Mouse (Mus musculus) left cerebral cortex, postnatal 25 days (tissue): ENCODE measurements around the gene Pfpl. TPM values are rescaled to one million over a fixed set of nuclear protein-coding genes. Genes with fewer than 3 reads are reported as not detected.

Experiments
- DNase-seq, 2 experiments: peaks; one replicate each; pipeline ENCODE4 v3.0.0; 2022; ENCODE audit warnings: low spot score in 2 of 2, mixed read lengths in 1 of 2
- intact Hi-C: fragments of 180-260 bp; cut with DNase I; formaldehyde crosslinking; loops from one replicate; pipeline ENCODE4 v1.15.1; 2025
- total RNA-seq, 2 experiments: library from RNA; stranded (reverse); gene quantifications; 2 replicates each; pipeline ENCODE4 v1.2.3; 2021

Pfpl gene
- total RNA-seq, 2 experiments from 2014 or later, result not detected

DNA sequence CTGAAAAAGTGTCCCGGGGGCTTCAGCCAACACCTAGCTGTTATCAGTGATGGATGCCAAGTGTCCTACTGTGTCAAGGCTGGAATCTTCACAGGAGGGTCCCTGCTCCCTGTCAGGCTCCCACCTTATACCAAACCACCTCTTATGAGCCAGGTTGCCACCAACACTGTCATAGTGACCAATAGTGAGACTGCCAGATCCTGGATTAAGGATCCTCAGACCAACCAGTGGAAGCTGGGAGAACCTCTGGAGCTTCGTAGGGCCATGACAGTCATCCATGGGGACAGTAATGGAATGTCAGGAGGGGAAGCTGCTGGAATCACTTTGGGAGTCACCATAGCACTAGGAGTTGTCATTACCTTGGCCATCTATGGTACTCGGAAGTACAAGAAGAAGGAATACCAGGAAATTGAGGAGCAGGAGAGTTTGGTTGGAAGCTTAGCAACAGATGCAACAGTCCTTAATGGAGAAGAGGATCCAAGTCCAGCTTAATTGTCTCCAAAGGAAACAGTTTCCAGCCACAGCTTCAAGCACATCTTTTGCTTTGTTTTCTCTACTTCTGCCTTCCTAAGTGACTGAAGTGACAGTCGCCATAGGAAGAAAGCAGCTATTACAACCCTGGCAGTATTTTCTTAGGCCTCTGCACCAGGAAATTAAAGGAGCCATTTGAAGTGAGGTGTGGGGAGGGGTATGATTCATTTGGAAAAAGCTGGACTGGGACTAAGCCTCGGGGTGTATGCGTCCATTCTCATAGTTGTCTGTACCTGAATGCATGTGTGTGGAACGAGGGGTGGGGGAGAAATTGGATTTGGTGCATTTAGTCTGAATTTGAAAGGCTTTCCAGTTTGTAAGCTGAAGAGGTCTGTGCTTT is 35.4 kb downstream of the Pfpl start:
- intact Hi-C loops, result no loop called here
- no peak for DNase-seq

GRCm38 (mm10) chr19:12463722-12464035 is 36.0 kb downstream of the Pfpl start:
- DNase-seq, result no peak
- intact Hi-C loops, result loop anchor here (2.0 kb wide), 1 partner anchor 29 kb away; no protein-coding TSS in a partner anchor

DNA sequence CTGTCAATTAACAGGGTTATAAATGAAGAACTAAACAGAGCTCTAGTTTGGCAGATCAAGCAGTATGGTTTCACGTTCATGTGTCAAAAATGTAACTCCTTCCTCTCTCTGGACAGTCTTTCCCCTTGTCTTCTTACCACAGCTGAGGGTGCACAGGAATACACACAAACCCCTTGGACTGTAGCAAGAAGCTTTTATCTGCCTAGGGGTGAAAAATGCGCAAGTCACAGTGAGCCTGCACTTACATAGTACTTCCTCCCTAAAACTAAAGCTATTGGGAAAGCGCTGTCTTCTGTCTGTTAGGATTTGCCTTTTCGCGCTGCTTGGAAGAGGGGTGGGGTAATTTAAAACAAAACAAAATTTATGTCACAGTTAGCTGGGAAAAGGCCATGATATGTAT is 36.4 kb downstream of the Pfpl start:
- no peak for DNase-seq
- intact Hi-C loops, result loop anchor here (2.0 kb wide), 1 partner anchor 29 kb away; no protein-coding TSS in a partner anchor

DNA sequence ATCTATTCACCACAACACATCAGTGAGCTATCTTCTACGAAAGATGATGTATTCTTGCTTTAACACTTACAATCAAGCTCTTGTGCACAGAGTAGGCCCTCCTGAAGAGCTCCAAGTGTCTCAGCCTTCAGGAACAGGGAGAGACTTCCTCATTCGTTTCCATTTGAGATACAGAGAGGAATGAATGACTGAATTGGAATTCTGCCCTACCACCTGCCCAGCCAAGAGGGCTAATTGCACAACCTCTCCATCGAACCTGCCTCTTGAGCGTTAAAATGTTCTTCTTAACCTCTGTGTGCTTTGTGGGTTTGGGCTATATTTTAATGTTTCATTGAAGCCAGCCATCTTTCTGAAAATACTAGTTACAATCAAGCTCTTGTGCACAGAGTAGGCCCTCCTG is 37.0 kb downstream of the Pfpl start:
- intact Hi-C loops, result loop anchor here (2.0 to 5.0 kb wide), 3 partner anchors 30 to 108 kb away; partner anchors contain the start of gene Dtx4
- no peak for DNase-seq

GRCm38 (mm10) chr19:12465530-12466144 is 37.9 kb downstream of the Pfpl start:
- DNase-seq, result no peak
- intact Hi-C loops, result loop anchor here (2.0 to 5.0 kb wide), 3 partner anchors 31 to 107 kb away; partner anchors contain the start of gene Dtx4

GRCm38 (mm10) chr19:12466204-12466603 is 38.5 kb downstream of the Pfpl start:
- DNase-seq, result peak; percentile 74 to 79
- intact Hi-C loops, result loop anchor here (5.0 kb wide), 2 partner anchors 36 to 106 kb away; partner anchors contain the start of gene Dtx4

- intact Hi-C loops, result loop anchor here (5.0 kb wide), 2 partner anchors 35 to 105 kb away; partner anchors contain the start of gene Dtx4
Measured at GRCm38 (mm10) chr19:12467436-12467835, 39.7 kb downstream of the Pfpl start.

DNA sequence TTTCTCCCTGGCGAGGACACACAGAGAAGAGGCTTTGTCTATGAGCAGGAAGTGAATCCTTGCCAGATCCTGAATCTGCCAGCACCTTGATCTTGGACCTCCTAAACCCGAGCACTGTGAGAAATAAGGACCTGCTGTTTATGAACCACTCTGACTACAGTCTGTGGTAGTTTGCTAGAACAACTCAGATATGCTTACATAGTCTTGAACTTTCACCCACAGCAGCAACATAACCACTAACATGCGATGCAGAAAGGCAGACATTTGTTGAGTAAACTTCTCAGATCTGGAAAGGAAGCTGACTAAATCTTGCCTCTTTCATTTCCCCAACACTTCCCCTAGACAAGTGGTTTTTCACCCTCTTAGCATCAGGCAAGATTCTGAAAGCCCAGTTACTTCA is 44.2 kb downstream of the Pfpl start:
- DNase-seq, result no peak
- intact Hi-C loops, result no loop called here

More at GRCm38 (mm10) chr19:12467436-12467835, 39.7 kb downstream of the Pfpl start:
- peak in 1 of 2 experiments; percentile 21 for DNase-seq

- intact Hi-C loops, result no loop called here
- DNase-seq, result no peak
Measured at GRCm38 (mm10) chr19:12472381-12472976, 44.8 kb downstream of the Pfpl start.

DNA sequence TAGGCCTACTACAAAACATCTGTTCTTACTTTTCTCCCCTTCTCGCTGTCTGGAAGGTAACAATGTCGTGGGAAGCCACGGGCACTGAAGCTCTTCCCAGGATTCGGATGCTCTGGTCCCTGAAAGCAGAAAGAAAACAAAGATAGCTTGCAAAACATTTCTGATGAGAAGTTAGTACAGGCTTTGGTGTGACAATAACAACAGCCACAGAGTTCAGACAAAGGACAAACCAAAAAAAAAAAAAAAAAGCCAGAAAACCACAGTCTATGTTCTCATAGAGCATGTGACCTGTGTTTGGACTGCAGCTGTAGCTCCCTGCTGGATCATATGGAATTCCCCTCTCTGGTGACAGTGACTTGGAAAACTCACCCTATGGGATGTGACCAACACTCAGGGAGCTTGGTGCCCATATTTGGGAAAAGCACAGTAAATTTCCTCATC is 45.5 kb downstream of the Pfpl start:
- intact Hi-C loops, result no loop called here
- DNase-seq, result no peak

GRCm38 (mm10) chr19:12473951-12474350 is 46.2 kb downstream of the Pfpl start:
- no peak for DNase-seq
- intact Hi-C loops, result no loop called here

GRCm38 (mm10) chr19:12475380-12476250 is 47.9 kb downstream of the Pfpl start:
- peak; percentile 87 to 96 for DNase-seq
- intact Hi-C loops, result no loop called here

GRCm38 (mm10) chr19:12476721-12477270 is 49.1 kb downstream of the Pfpl start:
- DNase-seq, result peak in 1 of 2 experiments; percentile 65
- intact Hi-C loops, result no loop called here

DNA sequence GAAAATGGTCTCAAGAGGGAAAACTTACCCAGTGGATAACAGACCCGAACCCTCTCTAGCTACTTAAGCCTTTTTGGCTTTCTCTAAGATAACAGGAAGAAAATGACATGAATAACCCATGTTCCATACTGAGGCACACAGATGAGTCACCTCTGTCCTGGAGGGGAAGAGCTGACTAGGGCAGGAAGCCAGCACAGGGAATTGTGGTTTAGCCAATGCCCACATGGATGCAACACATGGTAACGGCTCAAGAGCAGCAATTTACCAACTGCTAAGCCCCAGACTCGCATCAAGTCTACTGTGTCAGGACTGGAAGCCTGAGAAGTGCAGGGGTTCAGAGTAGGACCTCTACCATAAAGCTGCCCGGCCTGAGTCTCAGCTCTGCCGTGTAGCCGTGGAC is 50.7 kb downstream of the Pfpl start:
- intact Hi-C loops, result no loop called here
- DNase-seq, result no peak

Other genes with a start within 250 kb of the Pfpl start
- gene Olfr1431, start 227.3 kb upstream of the Pfpl start, total RNA-seq, result not detected
- not detected for gene Olfr1432, start 195.3 kb upstream of the Pfpl start, total RNA-seq
- not detected for gene Olfr262, start 186.2 kb upstream of the Pfpl start, total RNA-seq
- not detected for gene Olfr235, start 166.9 kb upstream of the Pfpl start, total RNA-seq
- not detected for gene Olfr1434, start 148.1 kb upstream of the Pfpl start, total RNA-seq
- gene Olfr1436, start 128.8 kb upstream of the Pfpl start, total RNA-seq, result not detected
- gene Olfr1437, start 102.8 kb upstream of the Pfpl start, total RNA-seq, result not detected
- gene Olfr1438-ps1, start 92.0 kb upstream of the Pfpl start, total RNA-seq, result not detected
- gene Olfr1440, start 40.6 kb upstream of the Pfpl start, total RNA-seq, result not detected
- not detected for gene Olfr1441, start 10.5 kb upstream of the Pfpl start, total RNA-seq
- gene Mpeg1, start 32.9 kb downstream of the Pfpl start, total RNA-seq, result 1 to 10 TPM; 7.6 to 8.7 TPM
- gene Dtx4, start 73.5 kb downstream of the Pfpl start, total RNA-seq, result 10 to 100 TPM; 32.7 to 37.1 TPM
- 1 to 10 TPM; 1.8 to 2.6 TPM for gene Fam111a, start 117.8 kb downstream of the Pfpl start, total RNA-seq
- under 1 TPM in 1 of 2 experiments, not detected in 1; 0.14 TPM for gene Gm4952, start 172.1 kb downstream of the Pfpl start, total RNA-seq
- gene Glyat, start 205.4 kb downstream of the Pfpl start, total RNA-seq, result not detected
- not detected for gene Olfr1442, start 242.5 kb downstream of the Pfpl start, total RNA-seq